Mouse (Mus musculus) embryonic fibroblast, embryonic 13.5 days (primary cell): ENCODE results near the gene Mad2l2.

ENCODE experiments used
- CTCF ChIP-seq: IDR thresholded peaks from 2 replicates; pipeline ENCODE4 v1.5.1; 2011; ENCODE audit warnings: mild to moderate bottlenecking, control low read depth, low read length, moderate library complexity, borderline replicate concordance; ENCODE audit not compliant: insufficient read depth
- POLR2A ChIP-seq: IDR thresholded peaks from 2 replicates; pipeline ENCODE4 v1.6.1; 2011; ENCODE audit warnings: low read depth, mild to moderate bottlenecking, control low read depth, low read length, moderate library complexity

- TF ChIP-seq POLR2A (no peak), CTCF (peak; percentile 76)
These were observed 33.8 kb downstream of the Mad2l2 start for GRCm38 (mm10) chr4:148164002-148164439.
